Mouse (Mus musculus) brain, embryonic 14.5 days (tissue): Measurements from ENCODE around the gene Mrps21. TPM values are rescaled to one million over a fixed set of nuclear protein-coding genes. Genes with fewer than 3 reads are reported as not detected.
A peak's percentile ranks its signal among the peaks of the same experiment; 100 is the strongest.

Experiments used
- DNase-seq: peaks from one replicate; pipeline ENCODE4 v3.0.0-alpha.2; 2011; ENCODE audit warnings: low read depth
- CTCF ChIP-seq: fragments of 200-500 bp; IDR thresholded peaks from 2 replicates; pipeline ENCODE4 v1.5.1; 2012; ENCODE audit warnings: inconsistent platforms, mild to moderate bottlenecking, moderate library complexity, borderline replicate concordance; ENCODE audit not compliant: insufficient read depth, insufficient read length; ENCODE audit errors: extremely low read depth
- POLR2A ChIP-seq: fragments of 200-500 bp; IDR thresholded peaks from 2 replicates; pipeline ENCODE4 v1.6.1; 2012; ENCODE audit warnings: mild to moderate bottlenecking, inconsistent platforms, borderline replicate concordance; ENCODE audit not compliant: poor library complexity, insufficient read depth, insufficient read length, severe bottlenecking; ENCODE audit errors: extremely low read depth
- polyA plus RNA-seq: library from polyadenylated mRNA; depleted of rRNA; stranded (reverse); fragments of >200 nt; gene quantifications from 2 replicates; pipeline ENCODE4 v1.2.3, GENCODE M21; 2012; rRNA removed

The Mrps21 gene
- polyA plus RNA-seq, 1 experiment: 148 TPM

DNA sequence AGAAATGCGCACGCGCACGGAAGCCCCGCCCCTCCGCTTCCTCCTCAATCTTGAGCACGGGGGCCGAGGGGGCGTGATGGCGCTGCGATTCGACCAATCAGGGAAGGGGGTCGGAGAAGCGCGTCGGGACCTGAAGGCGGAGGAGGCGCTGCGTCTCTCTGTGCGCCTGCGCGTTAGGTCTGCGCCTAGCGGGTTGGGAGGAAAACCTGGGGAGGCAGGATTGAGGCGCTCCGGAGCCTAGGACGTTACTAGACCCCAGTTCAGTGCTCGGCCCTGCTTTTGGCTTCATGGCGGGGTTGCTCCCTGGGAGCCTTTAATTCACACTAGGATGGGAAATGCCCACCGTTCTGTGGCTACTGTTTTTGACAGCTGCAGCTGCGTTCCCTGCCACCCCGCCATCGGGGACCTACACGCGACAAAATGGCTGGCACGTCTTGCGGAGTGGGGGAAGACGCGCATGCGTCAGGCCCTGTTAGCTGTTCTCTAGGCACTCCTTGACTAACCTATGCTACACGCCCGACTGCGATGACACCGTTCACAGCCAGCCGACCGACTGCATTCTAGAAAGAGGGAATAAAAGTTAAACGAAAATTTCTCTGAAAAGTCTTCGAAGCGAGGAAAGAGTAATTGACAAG lies 51.9 kb downstream of the Mrps21 start:
- peak; percentile 100 for DNase-seq
- TF ChIP-seq CTCF: no peak
- peak; percentile 70; the same call in 1 of the 2 replicates for TF ChIP-seq POLR2A

- DNase-seq: peak; percentile 93
- TF ChIP-seq CTCF (no peak), POLR2A (peak; percentile 93)
These were observed 52.6 kb downstream of the Mrps21 start, which contains the start of gene Rprd2 for GRCm38 (mm10) chr3:95818571-95819288. TSS of gene Rprd2 (minus strand) at chr3:95818863.

- peak; percentile 59 for DNase-seq
- TF ChIP-seq POLR2A (no peak), CTCF (no peak)
These were observed 53.2 kb downstream of the Mrps21 start for GRCm38 (mm10) chr3:95818026-95818511.

DNA sequence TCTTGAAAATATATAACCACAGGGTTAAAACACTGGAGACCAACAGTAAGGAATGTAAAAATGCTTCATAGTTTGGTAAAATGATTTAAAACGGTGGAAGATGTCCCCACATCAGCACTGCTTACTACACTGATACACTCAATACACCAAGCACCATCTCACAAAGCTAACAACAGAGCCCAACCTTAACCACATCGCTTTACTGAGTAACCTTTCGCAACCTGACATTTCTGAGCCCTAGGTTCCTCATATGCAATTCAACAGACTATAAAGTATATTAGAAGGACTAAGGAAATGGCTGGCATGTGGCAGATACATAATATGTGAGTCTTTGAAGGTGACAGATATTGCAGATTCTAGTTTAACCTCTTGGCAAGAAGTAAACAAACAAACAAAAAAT lies 54.6 kb downstream of the Mrps21 start:
- no peak for DNase-seq
- TF ChIP-seq POLR2A (no peak), CTCF (no peak)

Other genes starting within 250 kb of the Mrps21 start
- 32.2 and 51.6 TPM in 2 replicates for gene Ensa, start 246.5 kb downstream of the Mrps21 start, polyA plus RNA-seq
- gene Mcl1, start 212.7 kb downstream of the Mrps21 start, polyA plus RNA-seq: 72.3 and 74.3 TPM in 2 replicates
- gene Adamtsl4, start 183.6 kb downstream of the Mrps21 start, polyA plus RNA-seq: 0.20 and 0.41 TPM in 2 replicates
- gene Ecm1, start 131.9 kb downstream of the Mrps21 start, polyA plus RNA-seq: 20.2 and 21.2 TPM in 2 replicates
- gene Tars2, start 111.3 kb downstream of the Mrps21 start, polyA plus RNA-seq: 39.1 and 42.2 TPM in 2 replicates
- 22.8 and 31.4 TPM in 2 replicates for gene Rprd2, start 52.7 kb downstream of the Mrps21 start, polyA plus RNA-seq
- 35.6 and 37.4 TPM in 2 replicates for gene Prpf3, start 15.6 kb downstream of the Mrps21 start, polyA plus RNA-seq
- gene Ciart, start 10.7 kb upstream of the Mrps21 start, polyA plus RNA-seq: 3.7 and 3.8 TPM in 2 replicates
- gene BC028528, start 20.5 kb upstream of the Mrps21 start, polyA plus RNA-seq: 11.4 and 12.1 TPM in 2 replicates
- gene Aph1a, start 22.4 kb upstream of the Mrps21 start, polyA plus RNA-seq: 102 and 129 TPM in 2 replicates
- 8.6 and 9.4 TPM in 2 replicates for gene Car14, start 33.2 kb upstream of the Mrps21 start, polyA plus RNA-seq
- 98.6 and 107 TPM in 2 replicates for gene Anp32e, start 57.7 kb upstream of the Mrps21 start, polyA plus RNA-seq
- gene Plekho1, start 124.5 kb upstream of the Mrps21 start, polyA plus RNA-seq: 180 and 199 TPM in 2 replicates
- 30.8 and 31.3 TPM in 2 replicates for gene Vps45, start 186.9 kb upstream of the Mrps21 start, polyA plus RNA-seq
- gene Otud7b, start 233.0 kb upstream of the Mrps21 start, polyA plus RNA-seq: 7.0 and 8.6 TPM in 2 replicates